Mouse (Mus musculus): ENCODE data around the gene Gp1ba. TPM values are rescaled to one million over a fixed set of nuclear protein-coding genes. Genes with fewer than 3 reads are reported as not detected.
A peak's percentile ranks its signal among the peaks of the same experiment; 100 is the strongest.

Gene Gp1ba
- total and polyA plus RNA-seq, 3 experiments: 0.25 to 0.84 TPM; not detected in 1

- TF ChIP-seq MEF2A (IDR thresholded peaks at IDR 0.05; ENCODE audit: borderline replicate concordance, low read depth, low read length): no peak
- TF ChIP-seq MAZ (IDR thresholded peaks at IDR 0.05; ENCODE audit: low read depth, low read length): no peak
- TF ChIP-seq GABPA (IDR thresholded peaks at IDR 0.05; ENCODE audit: insufficient replicate concordance, low read depth, low read length): no peak
- peak; percentile 76 for TF ChIP-seq ETS1 (conservative IDR thresholded peaks at IDR 0.05; ENCODE audit: low read depth, low read length)
- no peak for TF ChIP-seq ZNF384 (IDR thresholded peaks at IDR 0.05; ENCODE audit: low read depth, low read length)
- TF ChIP-seq ZKSCAN1 (IDR thresholded peaks at IDR 0.05; ENCODE audit: borderline replicate concordance, low read depth, low read length): no peak
- 0 out of 2 replicates have a peak, but pooled peaks have one; percentile 35 for TF ChIP-seq TCF12 (IDR thresholded peaks at IDR 0.05; ENCODE audit: low read depth, low read length)
- TF ChIP-seq IRF4 (IDR thresholded peaks at IDR 0.05; ENCODE audit: low read depth, low read length): 0 out of 2 replicates have a peak, but pooled peaks have one; percentile 45
- no peak for TF ChIP-seq TBP (conservative IDR thresholded peaks at IDR 0.05; ENCODE audit: low read depth, low read length)
- TF ChIP-seq EP300 (IDR thresholded peaks at IDR 0.05; ENCODE audit: low read length): peak; percentile 81
- no peak for TF ChIP-seq SIN3A (IDR thresholded peaks at IDR 0.05; ENCODE audit: low read length)
- TF ChIP-seq UBTF (IDR thresholded peaks at IDR 0.05; ENCODE audit: low read depth, low read length): no peak
- no peak for TF ChIP-seq PAX5 (IDR thresholded peaks at IDR 0.05; ENCODE audit: low read length)
- no peak for TF ChIP-seq CHD1 (IDR thresholded peaks at IDR 0.05; ENCODE audit: low read depth, low read length)
- no peak for TF ChIP-seq USF2 (conservative IDR thresholded peaks at IDR 0.05; ENCODE audit: low read depth, low read length)
- peak; percentile 72 for TF ChIP-seq MAX (IDR thresholded peaks at IDR 0.05; ENCODE audit: low read length)
- TF ChIP-seq JUND (conservative IDR thresholded peaks at IDR 0.05; ENCODE audit: low read depth, low read length): no peak
- no peak; the same call in 1 of the 2 replicates for TF ChIP-seq RAD21 (IDR thresholded peaks at IDR 0.05; ENCODE audit: low read depth, low read length)
- TF ChIP-seq KAT2A (IDR thresholded peaks at IDR 0.05; ENCODE audit: insufficient replicate concordance, low read length): no peak
- TF ChIP-seq RCOR1 (conservative IDR thresholded peaks at IDR 0.05; ENCODE audit: low read depth, low read length): no peak
- TF ChIP-seq USF1 (IDR thresholded peaks at IDR 0.05; ENCODE audit: low read depth, low read length): no peak
- no peak; the same call in 1 of the 2 replicates for TF ChIP-seq MXI1 (IDR thresholded peaks at IDR 0.05; ENCODE audit: low read depth, low read length)
- TF ChIP-seq HCFC1 (IDR thresholded peaks at IDR 0.05; ENCODE audit: low read depth, low read length): no peak
- TF ChIP-seq BHLHE40 (IDR thresholded peaks at IDR 0.05; ENCODE audit: low read depth, low read length): peak; percentile 76
- no peak for TF ChIP-seq SMC3 (IDR thresholded peaks at IDR 0.05; ENCODE audit: low read depth, low read length)
- TF ChIP-seq E2F4 (IDR thresholded peaks at IDR 0.05; ENCODE audit: insufficient replicate concordance, low read depth, low read length): no peak
- TF ChIP-seq MAFK (IDR thresholded peaks at IDR 0.05; ENCODE audit: insufficient replicate concordance, low read length): peak; percentile 52; the same call in 1 of the 2 replicates
- no peak for TF ChIP-seq ELF1 (IDR thresholded peaks at IDR 0.05; ENCODE audit: low read depth, low read length)
- TF ChIP-seq CHD2 (IDR thresholded peaks at IDR 0.05; ENCODE audit: low read length): 0 out of 2 replicates have a peak, but pooled peaks have one; percentile 51
These were observed 44.5 kb upstream of the Gp1ba start for GRCm38 (mm10) chr11:70594253-70594989.

More at GRCm38 (mm10) chr11:70594253-70594989, 44.5 kb upstream of the Gp1ba start:
- Histone ChIP-seq H3K27ac (ENCODE audit: insufficient read depth, low read depth) (peak overlapping the region; percentile 71), H3K27me3 (replicated peaks) (no peaks in the 10 kb centered on the region), H3K9me3 (replicated peaks; ENCODE audit: low read length) (no peaks in the 10 kb centered on the region), H3K4me3 (replicated peaks in 1 of 3; ENCODE audit: low read depth in 2 of 3, low read length in 2 of 3, poor library complexity in 1 of 3) (peak overlapping the region; percentile 1 to 32 (median 4)), H3K36me3 (replicated peaks in 1 of 2; ENCODE audit: control insufficient read depth in 1 of 2, insufficient read depth in 1 of 2, low read length in 1 of 2) (peaks cover 11 to 43% of the 10 kb centered on the region in 2 experiments), H3K79me2 (replicated peaks; ENCODE audit: control insufficient read depth, extremely low read depth, insufficient read depth, poor library complexity, severe bottlenecking) (peaks cover 3% of the 10 kb centered on the region; the same call in 1 of the 2 replicates), H3K4me2 (ENCODE audit: insufficient read depth, low read depth, poor library complexity, severe bottlenecking) (peak overlapping the region; percentile 53; the same call in 1 of the 2 replicates), H3K4me1 (ENCODE audit: control insufficient read depth in 1 of 2, insufficient read depth in 2 of 2) (peaks cover 44 to 96% of the 10 kb centered on the region in 2 experiments), H3K9ac (ENCODE audit: insufficient read depth, low read depth) (no peak overlapping the region)
- in situ Hi-C loops (cut with MboI; ENCODE audit: low pct_ligation_motif_present, low pct_unique_long_range_greater_than_20kb, low sequenced_read_pairs) (no loop called here), dilution Hi-C loops (cut with MboI; ENCODE audit: extremely low pct_ligation_motif_present, extremely low pct_unique_long_range_greater_than_20kb, low sequenced_read_pairs) (no loop called here)
- DNase-seq (ENCODE audit: extremely low read depth): peak; percentile 79

Data from CH12.LX (cell line).